Mouse (Mus musculus) layer of hippocampus, adult 8-10 months (tissue): ENCODE results near the gene Slc2a3. TPM values are rescaled to one million over a fixed set of nuclear protein-coding genes. Genes with fewer than 3 reads are reported as not detected.
"Not testable (repeated sequence)": the region's sequence is repeated elsewhere in the genome, so short reads cannot be mapped to it uniquely, and the experiment has no call there.

Experiments
- DNase-seq, 2 experiments: peaks; one replicate each; pipeline ENCODE4 v3.0.0; 2022; ENCODE audit warnings: low spot score in 2 of 2
- total RNA-seq, 4 experiments: library from RNA; stranded (reverse); gene quantifications; 2 replicates each; pipeline ENCODE4 v1.2.4; 2022

The Slc2a3 gene
- total RNA-seq, 4 experiments from 2014 or later: 89.0 to 124 (median 100) TPM

- no peak for DNase-seq
Measured at GRCm38 (mm10) chr6:122810022-122810614, 8.7 kb upstream of the Slc2a3 start.

GRCm38 (mm10) chr6:122804418-122804817 lies 3.0 kb upstream of the Slc2a3 start:
- DNase-seq: peak in 1 of 2 experiments; percentile 85

- DNase-seq: no peak
Measured at GRCm38 (mm10) chr6:122801801-122802514, 518 bp upstream of the Slc2a3 start.

DNA sequence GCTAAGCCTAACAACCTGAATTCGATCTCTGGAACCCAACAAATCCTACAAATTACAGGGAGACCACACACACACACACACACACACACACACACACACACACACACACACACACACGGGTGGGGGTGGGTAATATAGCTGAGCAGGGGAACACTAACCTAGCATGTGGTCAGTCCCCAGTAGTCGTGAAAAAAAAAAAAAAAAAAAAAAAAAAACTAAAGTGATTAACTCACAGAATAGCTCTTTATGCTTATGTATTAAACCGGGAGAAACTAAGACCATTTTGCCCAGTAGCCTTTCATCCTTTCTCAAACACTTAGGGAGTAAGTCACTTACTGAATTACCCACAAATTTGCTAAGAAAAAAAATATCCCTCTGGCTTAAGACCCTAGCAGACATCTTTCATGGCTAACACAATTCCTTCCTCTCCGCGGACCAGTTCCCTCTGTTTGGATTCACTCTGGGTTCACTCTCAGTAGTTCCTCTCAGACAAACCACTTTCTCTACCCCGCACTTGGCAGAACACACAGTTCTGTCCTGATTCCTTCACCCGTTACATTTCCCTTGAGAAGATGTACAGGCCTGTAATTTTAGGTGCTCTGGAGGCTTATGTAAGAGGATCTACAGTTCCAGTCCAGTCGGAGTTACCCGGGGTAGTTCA lies 670 bp downstream of the Slc2a3 start:
- peak in 1 of 2 experiments; percentile 57 for DNase-seq

- no peak for DNase-seq
Measured at GRCm38 (mm10) chr6:122795254-122795935, 6.0 kb downstream of the Slc2a3 start.

DNA sequence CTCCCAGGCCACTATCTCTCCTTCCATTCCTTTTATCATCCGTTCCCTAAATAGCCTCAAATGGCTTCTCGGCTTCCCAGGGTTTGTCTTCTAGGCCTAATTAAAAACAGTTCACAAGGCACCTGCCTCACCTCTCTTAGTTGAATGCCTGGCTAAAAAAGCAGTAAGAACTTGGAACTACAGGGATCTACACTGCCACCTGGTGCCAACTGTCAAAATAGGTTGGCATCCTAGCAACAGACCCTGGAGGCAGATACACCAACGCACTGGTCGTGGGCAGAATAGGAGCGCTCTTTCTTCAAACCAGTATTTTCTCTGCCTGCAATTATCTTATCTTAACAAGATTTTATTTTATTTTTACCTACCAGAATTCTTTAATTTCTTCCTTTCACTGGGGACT lies 15.2 kb downstream of the Slc2a3 start:
- peak; percentile 72 to 82 for DNase-seq

GRCm38 (mm10) chr6:122784866-122785265 lies 16.6 kb downstream of the Slc2a3 start:
- no peak for DNase-seq

DNA sequence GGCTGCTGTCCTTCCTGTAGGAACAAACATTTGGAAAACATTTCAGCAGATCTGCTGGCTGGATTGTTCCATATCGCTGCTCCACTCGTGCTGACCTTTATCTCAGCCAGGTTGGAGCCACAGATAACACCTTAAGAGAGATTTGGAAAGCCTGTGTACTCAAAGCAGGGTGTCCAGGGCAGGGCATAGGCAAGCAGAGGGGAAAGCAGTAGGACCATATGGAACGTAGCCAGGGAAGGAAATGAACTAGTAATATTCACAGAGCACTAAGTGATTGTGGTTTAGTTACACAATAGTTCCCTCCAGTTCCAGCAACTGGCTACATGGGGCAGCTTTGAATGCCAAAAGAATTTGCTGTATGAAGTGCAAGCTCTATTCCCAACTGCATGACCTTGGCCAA lies 19.3 kb downstream of the Slc2a3 start:
- no peak for DNase-seq

- DNase-seq: no peak
Measured at GRCm38 (mm10) chr6:122781167-122781566, 20.3 kb downstream of the Slc2a3 start.

DNA sequence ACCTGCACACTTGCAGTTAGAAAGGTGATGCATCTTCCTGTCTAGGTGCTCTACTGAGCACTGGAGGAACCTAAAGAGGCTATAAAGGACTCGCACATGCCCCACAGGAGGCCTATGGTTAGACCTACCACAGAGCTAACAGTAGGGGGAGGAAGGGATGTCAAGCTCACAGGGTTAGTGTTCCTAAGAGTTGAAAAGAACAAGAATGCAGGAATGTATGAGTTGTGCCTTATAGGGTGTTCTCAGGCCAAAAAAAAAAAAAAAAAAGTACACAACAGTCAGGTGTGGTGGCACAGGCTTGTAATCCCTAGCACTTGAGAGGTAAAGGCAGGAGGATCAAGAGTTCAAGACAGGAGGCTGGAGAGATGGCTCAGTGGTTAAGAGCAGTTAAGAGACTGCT lies 21.5 kb downstream of the Slc2a3 start:
- DNase-seq: no peak

DNA sequence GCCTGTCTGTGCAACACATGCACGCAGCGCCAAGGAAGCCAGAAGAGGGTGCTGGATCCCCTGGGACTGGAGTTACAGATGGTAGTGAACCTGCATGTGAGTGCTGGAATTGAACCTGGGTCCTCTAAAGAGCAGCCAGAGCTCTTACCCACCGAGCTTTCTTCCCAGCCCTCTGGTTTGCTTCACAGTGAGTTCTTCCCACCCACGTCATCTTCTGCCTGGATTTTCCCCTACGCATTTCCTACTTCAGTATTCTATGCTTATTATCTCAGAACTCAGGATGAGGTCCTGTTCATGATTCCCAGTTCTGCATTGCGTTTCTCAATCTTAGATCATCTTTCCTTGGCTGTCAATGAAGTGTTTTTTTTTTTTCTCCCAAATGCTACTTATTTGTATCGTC lies 25.4 kb downstream of the Slc2a3 start:
- DNase-seq: no peak

DNA sequence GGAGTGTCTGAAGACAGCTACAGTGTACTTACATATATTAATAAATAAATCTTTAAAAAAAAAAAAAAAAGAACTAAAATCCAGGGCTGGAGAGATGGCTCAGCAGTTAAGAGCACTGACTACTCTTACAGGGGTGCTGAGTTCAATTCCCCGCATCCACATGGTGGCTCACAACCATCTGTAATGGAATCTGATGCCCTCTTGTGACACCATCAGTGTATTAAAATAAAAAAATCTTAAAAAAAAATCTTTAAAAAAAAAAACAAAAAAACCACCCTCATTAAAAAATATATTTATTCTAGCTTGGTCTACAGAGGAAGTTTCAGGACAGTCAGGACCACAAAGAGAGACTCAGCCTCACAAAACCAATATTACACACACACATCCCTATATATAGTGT lies 27.1 kb downstream of the Slc2a3 start:
- no peak for DNase-seq

GRCm38 (mm10) chr6:122772701-122773100 lies 28.7 kb downstream of the Slc2a3 start:
- DNase-seq: no peak

- no peak for DNase-seq
Measured at GRCm38 (mm10) chr6:122770760-122771315, 30.6 kb downstream of the Slc2a3 start.

GRCm38 (mm10) chr6:122769771-122770759 lies 31.4 kb downstream of the Slc2a3 start:
- DNase-seq: no peak

GRCm38 (mm10) chr6:122768256-122768655 lies 33.2 kb downstream of the Slc2a3 start:
- DNase-seq: no peak

GRCm38 (mm10) chr6:122767012-122767411 lies 34.4 kb downstream of the Slc2a3 start:
- not testable (repeated sequence) for DNase-seq

- DNase-seq: no peak
Measured at GRCm38 (mm10) chr6:122766145-122766968, 35.1 kb downstream of the Slc2a3 start.

- no peak for DNase-seq
Measured at GRCm38 (mm10) chr6:122765298-122765956, 36.0 kb downstream of the Slc2a3 start.
